Mouse (Mus musculus) ES-Bruce4 (cell line): Measurements from ENCODE around the gene Def6. TPM values are rescaled to one million over a fixed set of nuclear protein-coding genes. Genes with fewer than 3 reads are reported as not detected.
"Not testable (repeated sequence)": the region's sequence is repeated elsewhere in the genome, so short reads cannot be mapped to it uniquely, and the experiment has no call there.

Experiments used
- H3K27ac ChIP-seq: 2 replicates; pipeline ENCODE4 v1.5.1; 2012; ENCODE audit warnings: low read length, inconsistent platforms; ENCODE audit not compliant: insufficient read depth
- H3K27me3 ChIP-seq: 2 replicates; pipeline ENCODE4 v1.6.1; 2012; ENCODE audit warnings: mild to moderate bottlenecking, low read length, inconsistent platforms; ENCODE audit not compliant: control insufficient read depth, poor library complexity, insufficient read depth, severe bottlenecking
- H3K36me3 ChIP-seq: 2 replicates; pipeline ENCODE4 v1.6.1; 2012; ENCODE audit warnings: inconsistent platforms, mild to moderate bottlenecking, low read length, moderate library complexity; ENCODE audit not compliant: control insufficient read depth, poor library complexity, insufficient read depth, severe bottlenecking
- H3K4me1 ChIP-seq: one replicate; pipeline ENCODE4 v1.8.1; 2011; ENCODE audit warnings: low read length; ENCODE audit not compliant: control insufficient read depth, insufficient read depth
- H3K4me3 ChIP-seq: 2 replicates; pipeline ENCODE4 v1.5.1; 2011; ENCODE audit warnings: low read depth, mild to moderate bottlenecking, low read length
- H3K9ac ChIP-seq: 2 replicates; pipeline ENCODE4 v1.6.1; 2012; ENCODE audit warnings: low read depth, mild to moderate bottlenecking, inconsistent platforms; ENCODE audit not compliant: poor library complexity, severe bottlenecking
- H3K9me3 ChIP-seq: replicated peaks from 2 replicates; pipeline ENCODE4 v1.6.1; 2012; ENCODE audit warnings: mild to moderate bottlenecking, low read length, inconsistent platforms; ENCODE audit not compliant: control insufficient read depth, poor library complexity, insufficient read depth, severe bottlenecking
- CTCF ChIP-seq: IDR thresholded peaks from one replicate; pipeline ENCODE4 v1.8.1; 2011; ENCODE audit warnings: low read depth, low read length
- EP300 ChIP-seq: IDR thresholded peaks from 2 replicates; pipeline ENCODE4 v1.6.1; 2011; ENCODE audit warnings: low read depth, low read length; ENCODE audit not compliant: insufficient read depth
- POLR2A ChIP-seq: IDR thresholded peaks from one replicate; pipeline ENCODE4 v1.8.1; 2011; ENCODE audit warnings: low read length; ENCODE audit not compliant: insufficient read depth
- polyA plus RNA-seq: library from polyadenylated mRNA; stranded (reverse); fragments of >200 nt; gene quantifications from 2 replicates; pipeline ENCODE4 v1.2.4, GENCODE M21; 2011; ENCODE audit warnings: low read depth; ENCODE audit not compliant: missing spikeins, insufficient read depth, insufficient read length

Def6 gene
- polyA plus RNA-seq, 1 experiment = 28.4 TPM

GRCm38 (mm10) chr17:28212391-28212790 lies 4.8 kb downstream of the Def6 start:
- H3K27ac ChIP-seq = peak overlapping the region; percentile 74
- TF ChIP-seq CTCF = no peak
- TF ChIP-seq EP300 = no peak
- TF ChIP-seq POLR2A = no peak

GRCm38 (mm10) chr17:28213236-28213635 lies 5.7 kb downstream of the Def6 start:
- Histone ChIP-seq H3K27me3 (no peaks in the 10 kb centered on the region), H3K9ac (no peak overlapping the region), H3K4me1 (peaks cover 3% of the 10 kb centered on the region), H3K4me3 (no peak overlapping the region), H3K9me3 (no peaks in the 10 kb centered on the region), H3K27ac (peak overlapping the region; percentile 74; the same call in 1 of the 2 replicates), H3K36me3 (no peaks in the 10 kb centered on the region)
- TF ChIP-seq EP300 (no peak), CTCF (peak; percentile 85)

More at GRCm38 (mm10) chr17:28212391-28212790, 4.8 kb downstream of the Def6 start:
- peaks cover 3% of the 10 kb centered on the region for H3K4me1 ChIP-seq
- H3K4me3 ChIP-seq = no peak overlapping the region
- H3K9me3 ChIP-seq = no peaks in the 10 kb centered on the region
- H3K36me3 ChIP-seq = no peaks in the 10 kb centered on the region
- H3K27me3 ChIP-seq = no peaks in the 10 kb centered on the region
- no peak overlapping the region for H3K9ac ChIP-seq

- H3K9me3 ChIP-seq = no peaks in the 10 kb centered on the region
- TF ChIP-seq CTCF (no peak), EP300 (no peak), POLR2A (no peak)
- H3K4me1 ChIP-seq = peaks cover 7% of the 10 kb centered on the region
- H3K27ac ChIP-seq = peak overlapping the region; percentile 19; the same call in 1 of the 2 replicates
- no peak overlapping the region for H3K4me3 ChIP-seq
- no peaks in the 10 kb centered on the region for H3K27me3 ChIP-seq
- H3K36me3 ChIP-seq = no peaks in the 10 kb centered on the region
- no peak overlapping the region for H3K9ac ChIP-seq
Observed at GRCm38 (mm10) chr17:28216791-28217190, 9.2 kb downstream of the Def6 start.

- Histone ChIP-seq H3K9ac (peak overlapping the region; percentile 40; the same call in 1 of the 2 replicates), H3K4me1 (peaks cover 3% of the 10 kb centered on the region), H3K36me3 (no peaks in the 10 kb centered on the region), H3K4me3 (peak overlapping the region; percentile 10), H3K27ac (peak overlapping the region; percentile 81), H3K27me3 (no peaks in the 10 kb centered on the region), H3K9me3 (no peaks in the 10 kb centered on the region)
- TF ChIP-seq CTCF (no peak), EP300 (peak; percentile 51; the same call in 1 of the 2 replicates)
Observed at GRCm38 (mm10) chr17:28217721-28218649, 10.4 kb downstream of the Def6 start.

- H3K27me3 ChIP-seq, H3K27ac ChIP-seq, H3K36me3 ChIP-seq, H3K4me1 ChIP-seq, H3K9me3 ChIP-seq: not testable (repeated sequence)
- peak overlapping the region; percentile 40; the same call in 1 of the 2 replicates for H3K4me3 ChIP-seq
- H3K9ac ChIP-seq = peak overlapping the region; percentile 35; the same call in 1 of the 2 replicates
Observed at GRCm38 (mm10) chr17:28222463-28222862, 14.9 kb downstream of the Def6 start.

GRCm38 (mm10) chr17:28223561-28224391 lies 16.2 kb downstream of the Def6 start:
- no peaks in the 10 kb centered on the region; the same call in 1 of the 2 replicates for H3K36me3 ChIP-seq
- peak overlapping the region; percentile 67 for H3K9ac ChIP-seq
- H3K4me1 ChIP-seq = peaks cover 1% of the 10 kb centered on the region
- no peaks in the 10 kb centered on the region for H3K27me3 ChIP-seq
- H3K9me3 ChIP-seq = no peaks in the 10 kb centered on the region
- peak overlapping the region; percentile 30 for H3K27ac ChIP-seq
- TF ChIP-seq EP300 (peak; percentile 38; the same call in 1 of the 2 replicates), POLR2A (peak; percentile 71), CTCF (no peak)
- H3K4me3 ChIP-seq = peak overlapping the region; percentile 65
